Mouse (Mus musculus): ENCODE measurements around the gene Gm20683. TPM values are rescaled to one million over a fixed set of nuclear protein-coding genes. Genes with fewer than 3 reads are reported as not detected.

The Gm20683 gene
- polyA plus RNA-seq, 1 experiment from 2014 or later, result 0.46 TPM

GRCm38 (mm10) chr17:25839455-25840235, 1.9 kb downstream of the Gm20683 start:
- Histone ChIP-seq H3K27me3 (no peaks in the 10 kb centered on the region), H3K4me2 (no peak overlapping the region), H3K9ac (no peak overlapping the region), H3K4me1 (replicated peaks) (peaks cover 82% of the 10 kb centered on the region), H3K36me3 (replicated peaks) (peaks cover 64% of the 10 kb centered on the region), H3K4me3 (replicated peaks) (no peak overlapping the region), H3K27ac (replicated peaks) (peak overlapping the region; percentile 61), H3K9me3 (replicated peaks) (no peaks in the 10 kb centered on the region)
- WGBS (ENCODE audit: insufficient replicate concordance), result 77% methylated on average over 14 of the region's 14 CpGs
- ATAC-seq (ENCODE audit: insufficient read depth), result peak; percentile 27; the same call in 1 of the 2 replicates

- Histone ChIP-seq H3K4me1 (replicated peaks) (peaks cover 86% of the 10 kb centered on the region), H3K36me3 (replicated peaks) (peaks cover 64% of the 10 kb centered on the region)
Observed at GRCm38 (mm10) chr17:25838904-25839303, 2.7 kb downstream of the Gm20683 start.

GRCm38 (mm10) chr17:25837533-25837932, 4.0 kb downstream of the Gm20683 start:
- Histone ChIP-seq H3K9me3 (replicated peaks) (no peaks in the 10 kb centered on the region), H3K9ac (no peak overlapping the region), H3K4me1 (replicated peaks) (peaks cover 82% of the 10 kb centered on the region), H3K4me2 (peak overlapping the region; percentile 75; the same call in 1 of the 2 replicates), H3K4me3 (replicated peaks) (no peak overlapping the region), H3K36me3 (replicated peaks) (peaks cover 56% of the 10 kb centered on the region), H3K27me3 (no peaks in the 10 kb centered on the region), H3K27ac (replicated peaks) (no peak overlapping the region)
- WGBS (ENCODE audit: insufficient replicate concordance), result 48% methylated on average over 3 of the region's 3 CpGs
- ATAC-seq (ENCODE audit: insufficient read depth), result no peak

More at GRCm38 (mm10) chr17:25838904-25839303, 2.7 kb downstream of the Gm20683 start:
- no peak for ATAC-seq (ENCODE audit: insufficient read depth)
- Histone ChIP-seq H3K9me3 (replicated peaks) (no peaks in the 10 kb centered on the region), H3K4me3 (replicated peaks) (no peak overlapping the region), H3K4me2 (no peak overlapping the region), H3K27ac (replicated peaks) (peak overlapping the region; percentile 61; the same call in 1 of the 2 replicates), H3K9ac (no peak overlapping the region), H3K27me3 (no peaks in the 10 kb centered on the region)
- 68% methylated on average over 4 of the region's 4 CpGs for WGBS (ENCODE audit: insufficient replicate concordance)

GRCm38 (mm10) chr17:25837076-25837410, 4.5 kb downstream of the Gm20683 start, which contains the start of gene Rhbdl1:
TSS of gene Rhbdl1 (minus strand) at chr17:25837295.
- H3K9me3 ChIP-seq (replicated peaks), result no peaks in the 10 kb centered on the region
- H3K36me3 ChIP-seq (replicated peaks), result peaks cover 51% of the 10 kb centered on the region
- H3K4me2 ChIP-seq, result peak within 1 kb of the TSS; percentile 75
- peak within 1 kb of the TSS; percentile 37 for H3K4me3 ChIP-seq (replicated peaks)
- peaks cover 81% of the 10 kb centered on the region for H3K4me1 ChIP-seq (replicated peaks)
- ATAC-seq (ENCODE audit: insufficient read depth), result no peak
- peak within 1 kb of the TSS; percentile 30; the same call in 1 of the 2 replicates for H3K9ac ChIP-seq
- no peak within 1 kb of the TSS for H3K27ac ChIP-seq (replicated peaks)
- 6% methylated on average over 29 of the region's 29 CpGs for whole genome bisulfite sequencing (ENCODE audit: insufficient replicate concordance)
- H3K27me3 ChIP-seq, result no peaks in the 10 kb centered on the region

- Histone ChIP-seq H3K9me3 (replicated peaks) (no peaks in the 10 kb centered on the region), H3K9ac (peak overlapping the region; percentile 30; the same call in 1 of the 2 replicates), H3K4me1 (replicated peaks) (peaks cover 82% of the 10 kb centered on the region), H3K36me3 (replicated peaks) (peaks cover 49% of the 10 kb centered on the region), H3K4me3 (replicated peaks) (peak overlapping the region; percentile 37), H3K4me2 (peak overlapping the region; percentile 75), H3K27me3 (no peaks in the 10 kb centered on the region), H3K27ac (replicated peaks) (no peak overlapping the region)
- no peak for ATAC-seq (ENCODE audit: insufficient read depth)
- WGBS (ENCODE audit: insufficient replicate concordance), result 29% methylated on average over 23 of the region's 23 CpGs
Observed at GRCm38 (mm10) chr17:25836397-25837075, 5.0 kb downstream of the Gm20683 start.

GRCm38 (mm10) chr17:25835816-25836215, 5.7 kb downstream of the Gm20683 start:
- 89% methylated on average over 16 of the region's 16 CpGs for WGBS (ENCODE audit: insufficient replicate concordance)
- no peak for ATAC-seq (ENCODE audit: insufficient read depth)
- no peak overlapping the region for H3K27ac ChIP-seq (replicated peaks)
- H3K4me3 ChIP-seq (replicated peaks), result no peak overlapping the region
- H3K36me3 ChIP-seq (replicated peaks), result peaks cover 49% of the 10 kb centered on the region
- no peak overlapping the region for H3K4me2 ChIP-seq
- H3K9me3 ChIP-seq (replicated peaks), result no peaks in the 10 kb centered on the region
- H3K27me3 ChIP-seq, result no peaks in the 10 kb centered on the region
- no peak overlapping the region for H3K9ac ChIP-seq
- peaks cover 87% of the 10 kb centered on the region for H3K4me1 ChIP-seq (replicated peaks)

GRCm38 (mm10) chr17:25835301-25835700, 6.3 kb downstream of the Gm20683 start:
- Histone ChIP-seq H3K4me2 (peak overlapping the region; percentile 92), H3K9me3 (replicated peaks) (no peaks in the 10 kb centered on the region), H3K27ac (replicated peaks) (no peak overlapping the region), H3K4me1 (replicated peaks) (peaks cover 89% of the 10 kb centered on the region), H3K4me3 (replicated peaks) (no peak overlapping the region; the same call in 1 of the 2 replicates), H3K27me3 (no peaks in the 10 kb centered on the region), H3K36me3 (replicated peaks) (peaks cover 49% of the 10 kb centered on the region), H3K9ac (no peak overlapping the region)
- no peak for ATAC-seq (ENCODE audit: insufficient read depth)
- 88% methylated on average over 7 of the region's 7 CpGs for WGBS (ENCODE audit: insufficient replicate concordance)

GRCm38 (mm10) chr17:25834595-25835222, 6.9 kb downstream of the Gm20683 start:
- Histone ChIP-seq H3K36me3 (replicated peaks) (peaks cover 49% of the 10 kb centered on the region), H3K27ac (replicated peaks) (0 out of 2 replicates have a peak overlapping the region, but pooled peaks have one; percentile 90), H3K9ac (peak overlapping the region; percentile 71; the same call in 1 of the 2 replicates), H3K4me2 (peak overlapping the region; percentile 92), H3K27me3 (no peaks in the 10 kb centered on the region), H3K4me1 (replicated peaks) (peaks cover 90% of the 10 kb centered on the region), H3K9me3 (replicated peaks) (no peaks in the 10 kb centered on the region), H3K4me3 (replicated peaks) (peak overlapping the region; percentile 72)
- 67% methylated on average over 12 of the region's 12 CpGs for WGBS (ENCODE audit: insufficient replicate concordance)
- no peak for ATAC-seq (ENCODE audit: insufficient read depth)

- no peaks in the 10 kb centered on the region for H3K9me3 ChIP-seq (replicated peaks)
- no peaks in the 10 kb centered on the region for H3K27me3 ChIP-seq
- ATAC-seq (ENCODE audit: insufficient read depth), result no peak
- peaks cover 46% of the 10 kb centered on the region for H3K36me3 ChIP-seq (replicated peaks)
- H3K27ac ChIP-seq (replicated peaks), result peak overlapping the region; percentile 90
- H3K9ac ChIP-seq, result peak overlapping the region; percentile 71
- WGBS (ENCODE audit: insufficient replicate concordance), result 33% methylated on average over 6 of the region's 6 CpGs
- peak overlapping the region; percentile 72 for H3K4me3 ChIP-seq (replicated peaks)
- H3K4me2 ChIP-seq, result peak overlapping the region; percentile 92
- peaks cover 91% of the 10 kb centered on the region for H3K4me1 ChIP-seq (replicated peaks)
Observed at GRCm38 (mm10) chr17:25833961-25834594, 7.5 kb downstream of the Gm20683 start.

- Histone ChIP-seq H3K4me3 (replicated peaks) (peak within 1 kb of the TSS; percentile 72), H3K4me1 (replicated peaks) (peaks cover 95% of the 10 kb centered on the region), H3K9me3 (replicated peaks) (no peaks in the 10 kb centered on the region), H3K27ac (replicated peaks) (peak within 1 kb of the TSS; percentile 90), H3K9ac (peak within 1 kb of the TSS; percentile 79), H3K36me3 (replicated peaks) (peaks cover 41% of the 10 kb centered on the region), H3K4me2 (peak within 1 kb of the TSS; percentile 92), H3K27me3 (no peaks in the 10 kb centered on the region)
- peak; percentile 59 for ATAC-seq (ENCODE audit: insufficient read depth)
- WGBS (ENCODE audit: insufficient replicate concordance), result 0% methylated on average over 24 of the region's 24 CpGs
Observed at GRCm38 (mm10) chr17:25833291-25833663, 8.3 kb downstream of the Gm20683 start, which contains the start of gene Stub1. TSS of gene Stub1 (minus strand) at chr17:25833404.
